Mouse (Mus musculus) hindbrain, embryonic 14.5 days (tissue): ENCODE data around the gene Prickle1. TPM values are rescaled to one million over a fixed set of nuclear protein-coding genes. Genes with fewer than 3 reads are reported as not detected.

Experiments used
- ATAC-seq: fragments of 200-750 bp; cut with Nextera tagmentation; 2 replicates; pipeline ENCODE4 v1.8.0; 2017; ENCODE audit warnings: moderate number of reproducible peaks, mild to moderate bottlenecking, moderate TSS enrichment, moderate library complexity; ENCODE audit not compliant: low FRiP score
- DNase-seq: peaks from one replicate; pipeline ENCODE4 v3.0.0-alpha.2; 2015; ENCODE audit warnings: low spot score
- H3K27ac ChIP-seq: fragments of 300-500 bp; sonication (generic); 2 replicates; pipeline ENCODE4 v1.5.1; 2014; ENCODE audit warnings: mild to moderate bottlenecking, moderate library complexity
- H3K27me3 ChIP-seq: fragments of 300-500 bp; sonication (generic); 2 replicates; pipeline ENCODE4 v1.6.1; 2014; ENCODE audit warnings: mild to moderate bottlenecking, low read length, mixed read lengths; ENCODE audit not compliant: control insufficient read depth, insufficient read depth
- H3K36me3 ChIP-seq: fragments of 300-500 bp; sonication (generic); replicated peaks from 2 replicates; pipeline ENCODE4 v1.6.1; 2014; ENCODE audit not compliant: control insufficient read depth, insufficient read depth
- H3K4me1 ChIP-seq: fragments of 300-500 bp; sonication (generic); replicated peaks from 2 replicates; pipeline ENCODE4 v1.6.1; 2014; ENCODE audit warnings: antibody characterized with exemption, low read length, mixed read lengths; ENCODE audit not compliant: control insufficient read depth, insufficient read depth
- H3K4me2 ChIP-seq: fragments of 300-500 bp; sonication (generic); replicated peaks from 2 replicates; pipeline ENCODE4 v1.6.1; 2014; ENCODE audit warnings: mild to moderate bottlenecking, moderate library complexity
- H3K4me3 ChIP-seq: fragments of 300-500 bp; sonication (generic); replicated peaks from 2 replicates; pipeline ENCODE4 v1.5.1; 2014; ENCODE audit warnings: mild to moderate bottlenecking, low read length
- H3K9ac ChIP-seq: fragments of 300-500 bp; sonication (generic); 2 replicates; pipeline ENCODE4 v1.6.1; 2014
- H3K9me3 ChIP-seq: fragments of 300-500 bp; sonication (generic); 2 replicates; pipeline ENCODE4 v1.6.1; 2016; ENCODE audit warnings: low read length; ENCODE audit not compliant: control insufficient read depth
- WGBS: fragments of 180-500 bp; shearing (Covaris S2); extraction: QIAGEN DNeasy Blood & Tissue Kit; methylation state at CpG from one replicate; pipeline ENCODE4 v1.1.7; 2014; 5-methylcytosine and 5-hydroxymethylcytosine counted together
- polyA plus RNA-seq: library from polyadenylated mRNA; unstranded; fragments of >200 nt; fragmentation: Nextera tagmentation; extraction: Ambion mirVana; gene quantifications from 2 replicates; pipeline ENCODE4 v1.2.1, GENCODE M21; 2014

The Prickle1 gene
- polyA plus RNA-seq, 1 experiment from 2014 or later: 27.2 TPM

- H3K27me3 ChIP-seq: no peaks in the 10 kb centered on the region
- H3K27ac ChIP-seq: no peak overlapping the region; the same call in 1 of the 2 replicates
- H3K36me3 ChIP-seq: no peaks in the 10 kb centered on the region
- no peak overlapping the region for H3K9ac ChIP-seq
- no peak overlapping the region for H3K4me3 ChIP-seq
- no peak overlapping the region for H3K4me2 ChIP-seq
- ATAC-seq: no peak
- 71% methylated on average over 14 of the region's 14 CpGs for WGBS
- H3K9me3 ChIP-seq: no peaks in the 10 kb centered on the region
- no peaks in the 10 kb centered on the region for H3K4me1 ChIP-seq
- no peak for DNase-seq
Observed at GRCm38 (mm10) chr15:93567546-93568307, 28.0 kb downstream of the Prickle1 start.

- Histone ChIP-seq H3K4me2 (no peak overlapping the region), H3K9ac (no peak overlapping the region), H3K4me1 (no peaks in the 10 kb centered on the region), H3K27me3 (no peaks in the 10 kb centered on the region), H3K36me3 (no peaks in the 10 kb centered on the region), H3K27ac (no peak overlapping the region), H3K4me3 (no peak overlapping the region), H3K9me3 (no peaks in the 10 kb centered on the region)
- 71% methylated on average over 5 of the region's 5 CpGs for WGBS
- ATAC-seq: no peak
- DNase-seq: no peak
Observed at GRCm38 (mm10) chr15:93563491-93563890, 32.2 kb downstream of the Prickle1 start.

- H3K27ac ChIP-seq: no peak overlapping the region
- DNase-seq: no peak
- H3K27me3 ChIP-seq: no peaks in the 10 kb centered on the region
- H3K36me3 ChIP-seq: no peaks in the 10 kb centered on the region
- H3K4me2 ChIP-seq: no peak overlapping the region
- WGBS: 81% methylated on average over 6 of the region's 6 CpGs
- no peak overlapping the region for H3K4me3 ChIP-seq
- no peaks in the 10 kb centered on the region for H3K4me1 ChIP-seq
- no peak for ATAC-seq
- no peaks in the 10 kb centered on the region for H3K9me3 ChIP-seq
- no peak overlapping the region for H3K9ac ChIP-seq
Observed at GRCm38 (mm10) chr15:93561540-93561939, 34.2 kb downstream of the Prickle1 start.

DNA sequence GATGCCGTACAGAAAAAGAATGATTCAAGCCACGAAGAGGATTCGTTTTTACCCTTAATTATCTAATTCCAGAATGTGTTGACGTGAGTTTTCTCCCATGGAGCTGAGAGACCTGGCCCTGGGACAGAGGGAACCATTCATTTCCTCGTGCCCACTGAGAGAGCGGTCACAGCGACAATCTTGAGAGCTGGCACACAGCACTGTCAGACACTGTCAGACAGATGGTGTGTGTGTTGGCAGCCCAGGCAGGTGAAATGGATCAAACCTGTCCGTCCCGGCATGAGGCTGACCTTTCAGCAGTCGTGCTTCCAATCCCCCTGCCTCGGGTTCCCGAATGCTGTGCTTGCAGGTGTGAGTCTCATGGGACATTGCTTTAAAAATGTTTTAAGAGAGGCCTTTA lies 37.3 kb downstream of the Prickle1 start:
- Histone ChIP-seq H3K9me3 (no peaks in the 10 kb centered on the region), H3K27me3 (no peaks in the 10 kb centered on the region)
- ATAC-seq: no peak; the same call in 1 of the 2 replicates

DNA sequence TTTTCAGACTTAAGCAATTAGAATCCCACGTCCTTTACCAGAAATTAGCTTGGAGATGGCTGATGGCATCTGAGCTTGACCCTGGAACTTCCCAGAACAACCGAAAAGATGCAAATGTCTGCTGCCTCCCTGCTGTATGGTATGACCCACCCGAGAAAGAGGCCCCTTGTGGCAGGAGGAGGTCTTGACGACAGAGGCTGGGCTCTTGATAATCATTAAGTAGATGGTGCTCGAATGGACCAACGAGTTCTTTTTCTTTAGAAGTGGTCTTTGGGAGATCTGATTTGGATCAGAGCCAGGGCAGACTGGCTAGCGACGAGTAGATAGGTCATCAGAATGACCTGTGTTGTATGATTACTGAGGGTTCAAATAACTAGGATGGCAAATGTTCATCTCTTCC lies 40.0 kb downstream of the Prickle1 start:
- no peaks in the 10 kb centered on the region for H3K9me3 ChIP-seq
- no peak overlapping the region for H3K9ac ChIP-seq
- H3K27ac ChIP-seq: no peak overlapping the region
- DNase-seq: no peak
- no peaks in the 10 kb centered on the region for H3K36me3 ChIP-seq
- 69% methylated on average over 8 of the region's 8 CpGs for WGBS
- H3K4me3 ChIP-seq: no peak overlapping the region
- H3K4me2 ChIP-seq: no peak overlapping the region
- H3K4me1 ChIP-seq: peaks cover 4% of the 10 kb centered on the region; the same call in 1 of the 2 replicates
- H3K27me3 ChIP-seq: no peaks in the 10 kb centered on the region
- no peak for ATAC-seq

More for the DNA sequence above, 37.3 kb downstream of the Prickle1 start:
- H3K27ac ChIP-seq: no peak overlapping the region
- no peak overlapping the region for H3K4me3 ChIP-seq
- no peak overlapping the region for H3K4me2 ChIP-seq
- H3K9ac ChIP-seq: no peak overlapping the region
- DNase-seq: no peak
- 79% methylated on average over 12 of the region's 12 CpGs for WGBS
- no peaks in the 10 kb centered on the region for H3K36me3 ChIP-seq
- H3K4me1 ChIP-seq: no peaks in the 10 kb centered on the region

DNA sequence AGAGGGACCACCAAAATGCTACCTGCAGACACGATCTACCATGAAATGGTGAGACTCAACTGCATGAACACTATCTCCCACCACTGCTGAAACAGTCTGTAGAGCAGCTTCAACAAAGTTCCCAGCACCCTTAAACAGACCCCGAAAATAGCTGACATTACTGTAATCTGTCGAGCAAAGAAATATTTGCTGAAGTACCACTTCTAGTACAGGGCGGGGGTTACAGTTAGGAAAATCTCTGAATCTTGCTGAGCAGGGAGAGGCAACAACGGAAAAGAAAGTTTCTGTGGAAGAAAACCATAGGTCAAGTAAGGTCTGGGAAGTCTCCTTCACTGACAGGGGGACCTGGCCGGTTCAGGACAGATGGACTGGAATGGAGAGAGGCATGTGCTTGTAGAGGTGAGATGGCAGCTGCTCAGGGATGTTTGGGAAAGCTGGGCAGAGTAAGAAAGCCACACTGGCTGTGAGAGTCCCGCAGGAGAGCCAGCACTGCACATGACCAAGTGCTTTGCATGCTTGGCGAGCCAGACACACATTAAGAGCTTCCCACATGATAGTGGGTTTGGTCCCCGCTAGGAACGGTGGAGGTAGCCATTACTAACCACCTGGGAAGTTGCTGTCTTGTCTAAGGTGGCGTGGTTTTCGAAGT lies 41.4 kb downstream of the Prickle1 start:
- H3K4me3 ChIP-seq: no peak overlapping the region
- H3K4me1 ChIP-seq: peaks cover 4% of the 10 kb centered on the region; the same call in 1 of the 2 replicates
- H3K27me3 ChIP-seq: no peaks in the 10 kb centered on the region
- no peak overlapping the region for H3K27ac ChIP-seq
- no peak overlapping the region for H3K4me2 ChIP-seq
- no peak overlapping the region for H3K9ac ChIP-seq
- ATAC-seq (no peak), DNase-seq (no peak)
- 87% methylated on average over 12 of the region's 12 CpGs for WGBS
- no peaks in the 10 kb centered on the region for H3K36me3 ChIP-seq
- H3K9me3 ChIP-seq: no peaks in the 10 kb centered on the region

DNA sequence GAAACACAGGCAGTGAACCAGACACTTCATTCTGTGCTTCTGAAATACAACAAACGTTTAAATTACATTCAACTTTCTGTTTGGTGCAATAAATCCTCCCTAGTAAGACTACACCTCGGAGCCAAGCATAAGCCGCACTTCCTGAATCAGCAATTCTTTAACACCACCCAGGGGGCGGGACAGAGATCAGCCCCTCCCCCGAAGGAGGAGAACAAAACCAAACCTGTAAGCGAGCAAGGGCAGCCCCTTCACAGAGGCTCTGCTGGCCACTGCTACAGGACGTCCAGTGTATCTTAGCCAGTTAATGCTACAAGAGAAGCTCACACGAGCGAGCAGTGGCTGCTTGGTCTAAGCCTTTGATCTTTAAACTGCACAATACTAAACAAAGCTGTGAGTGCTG lies 43.5 kb downstream of the Prickle1 start:
- peak; percentile 53 for DNase-seq
- Histone ChIP-seq H3K4me1 (peaks cover 4% of the 10 kb centered on the region; the same call in 1 of the 2 replicates), H3K4me2 (0 out of 2 replicates have a peak overlapping the region, but pooled peaks have one; percentile 1), H3K9me3 (no peaks in the 10 kb centered on the region), H3K36me3 (no peaks in the 10 kb centered on the region), H3K9ac (no peak overlapping the region), H3K27ac (no peak overlapping the region), H3K4me3 (no peak overlapping the region), H3K27me3 (no peaks in the 10 kb centered on the region)
- 6% methylated on average over 9 of the region's 9 CpGs for WGBS
- no peak for ATAC-seq

DNA sequence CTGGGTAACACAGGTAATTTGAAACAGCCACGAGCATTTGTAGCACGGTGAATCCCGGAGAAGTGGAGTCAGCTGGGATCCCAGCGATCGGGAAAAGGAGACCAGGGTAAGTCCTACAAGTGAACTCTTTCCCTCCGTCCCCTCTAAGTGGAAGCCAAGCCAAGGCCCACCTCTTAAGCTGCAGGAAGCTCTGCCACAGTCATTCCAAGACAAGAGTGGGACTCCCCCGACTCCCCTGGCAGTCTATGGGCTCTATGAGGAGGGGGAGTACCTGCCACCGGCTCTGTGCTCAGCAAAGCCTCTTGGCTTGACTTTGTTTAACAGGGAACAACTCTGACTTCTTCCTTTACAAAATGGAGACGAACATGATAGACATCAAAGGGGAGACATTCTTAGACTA lies 47.4 kb downstream of the Prickle1 start:
- ATAC-seq: no peak
- no peak overlapping the region for H3K9ac ChIP-seq
- no peak overlapping the region for H3K4me3 ChIP-seq
- no peaks in the 10 kb centered on the region for H3K9me3 ChIP-seq
- H3K27me3 ChIP-seq: no peaks in the 10 kb centered on the region
- H3K36me3 ChIP-seq: no peaks in the 10 kb centered on the region
- DNase-seq: no peak
- H3K4me1 ChIP-seq: peaks cover 4% of the 10 kb centered on the region; the same call in 1 of the 2 replicates
- H3K4me2 ChIP-seq: no peak overlapping the region
- WGBS: 81% methylated on average over 9 of the region's 9 CpGs
- H3K27ac ChIP-seq: no peak overlapping the region

DNA sequence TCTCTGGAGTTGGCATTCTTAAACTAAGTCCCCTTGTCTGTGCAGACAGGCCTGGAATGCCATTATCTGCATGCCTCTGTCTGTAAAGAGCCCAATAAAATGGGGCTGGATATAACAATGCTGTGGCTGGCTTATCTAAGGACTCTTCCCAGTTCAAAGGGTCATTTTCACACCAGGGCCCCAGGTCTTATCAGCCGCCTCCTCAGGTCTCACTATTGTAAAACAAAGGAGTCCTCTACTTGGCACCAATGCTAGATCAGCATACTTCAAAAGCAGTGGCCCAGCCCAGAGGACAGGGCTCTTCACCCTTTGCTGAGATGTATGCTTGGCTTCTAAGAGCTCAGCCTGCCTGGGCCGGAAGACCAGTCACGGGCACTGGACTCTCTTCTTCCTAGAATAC lies 56.3 kb downstream of the Prickle1 start:
- no peak overlapping the region for H3K9ac ChIP-seq
- no peaks in the 10 kb centered on the region for H3K27me3 ChIP-seq
- ATAC-seq: no peak
- H3K9me3 ChIP-seq: no peaks in the 10 kb centered on the region
- H3K4me2 ChIP-seq: no peak overlapping the region
- WGBS: 80% methylated on average over 3 of the region's 3 CpGs
- H3K36me3 ChIP-seq: no peaks in the 10 kb centered on the region
- DNase-seq: no peak
- H3K4me1 ChIP-seq: no peaks in the 10 kb centered on the region
- no peak overlapping the region for H3K4me3 ChIP-seq
- H3K27ac ChIP-seq: no peak overlapping the region
